In genomic region chr8:91504891-91505290, GRCm38 (mm10) we compare ENCODE assay signal across 9 mouse cellular contexts.
A peak's percentile ranks its signal among the peaks of the same experiment; 100 is the strongest.
DNase-seq lines count a peak whose midpoint lies in the region.
"Had no signal": no experiment of that assay in that cellular context is flagged by ENCODE, and none has a peak within 500 bp of the region (broad histone marks: within the 10 kb centered on the region; RNA-seq: fewer than 3 reads in every experiment).

No protein-coding gene starts in this region.

- DNase-seq in heart, adult 8-10 months (ENCODE audit: low spot score): peak; percentile 45
- no peak for DNase-seq in heart, embryonic 10.5 days (ENCODE audit: low spot score)
- DNase-seq in NIH3T3 (ENCODE audit: low read depth): peak; percentile 59
- DNase-seq in cerebellum, adult 8-10 months: peak; percentile 58
- peak; percentile 35 to 60 for DNase-seq in kidney, postnatal 36 days
- DNase-seq in layer of hippocampus, postnatal 25 days (ENCODE audit: extremely low spot score in 1 of 2, low spot score in 1 of 2): no peak
- DNase-seq in left cerebral cortex, adult 8-10 months (ENCODE audit: low spot score in 2 of 2): no peak
- no peak for DNase-seq in thymus, adult 18-20 months

- H3K36me3 ChIP-seq in heart, embryonic 10.5 days: no peaks in the 10 kb centered on the region

- WGBS in heart, embryonic 10.5 days: 81% methylated on average over 10 of the region's 10 CpGs

- no peak overlapping the region for H3K27ac ChIP-seq in heart, embryonic 10.5 days
- H3K27ac ChIP-seq: heart, adult 2 months had no signal

- H3K4me3 ChIP-seq in heart, embryonic 10.5 days: no peak overlapping the region
- H3K4me3 ChIP-seq: heart, adult 2 months had no signal

- no peaks in the 10 kb centered on the region for H3K27me3 ChIP-seq in heart, embryonic 10.5 days (ENCODE audit: insufficient read depth, poor library complexity, severe bottlenecking)

- H3K9me3 ChIP-seq in heart, embryonic 10.5 days: no peaks in the 10 kb centered on the region

- H3K4me1 ChIP-seq in heart, embryonic 10.5 days: peaks cover 59% of the 10 kb centered on the region

Comparison
In these comparisons a context has a peak if more than half of its experiments do, and no peak if none do; other contexts are left out.
1. DNase-seq: peak in heart, adult 8-10 months (single experiment), NIH3T3 (single experiment), cerebellum, adult 8-10 months (single experiment) and kidney, postnatal 36 days (2 of 2); none in heart, embryonic 10.5 days (single experiment), layer of hippocampus, postnatal 25 days (0 of 2), left cerebral cortex, adult 8-10 months (0 of 2) and thymus, adult 18-20 months (0 of 2).